In genomic region chr7:26983151-26983550, GRCm38 (mm10) we compare ENCODE assay signal across 33 mouse cellular contexts. TPM values are rescaled to one million over a fixed set of nuclear protein-coding genes. Genes with fewer than 3 reads are reported as not detected.
"Had no signal": no experiment of that assay in that cellular context is flagged by ENCODE, and none has a peak within 500 bp of the region (broad histone marks: within the 10 kb centered on the region; RNA-seq: fewer than 3 reads in every experiment).

No protein-coding gene starts in this region.

RNA-seq across cellular contexts. Expression of gene Cyp2a22, which starts 44.0 kb away (rescaled TPM):
- total RNA-seq: common myeloid progenitor, adult 5-6 weeks; forebrain, postnatal 0 days; gastrocnemius, adult 18-20 months; gastrocnemius, adult 2 months; gastrocnemius, adult 8-10 months; gastrocnemius, postnatal 10 days; gastrocnemius, postnatal 14 days; gastrocnemius, postnatal 25 days; gastrocnemius, postnatal 36 days; granulocyte monocyte progenitor cell, adult 5-6 weeks; heart, adult 18-20 months; heart, adult 2 months; heart, adult 8-10 months had no signal
- polyA plus RNA-seq: cortical plate, adult 2 months; embryonic facial prominence, embryonic 10.5 days; embryonic facial prominence, embryonic 11.5 days; embryonic facial prominence, embryonic 12.5 days; embryonic facial prominence, embryonic 13.5 days; embryonic facial prominence, embryonic 14.5 days; embryonic facial prominence, embryonic 15.5 days; forebrain, embryonic 10.5 days; forebrain, embryonic 11.5 days; forebrain, embryonic 12.5 days; forebrain, embryonic 13.5 days; forebrain, embryonic 14.5 days; forebrain, embryonic 15.5 days; forebrain, embryonic 16.5 days; forebrain, postnatal 0 days; frontal cortex, adult 2 months; gonadal fat pad, adult 2 months; heart, adult 2 months; heart, embryonic 10.5 days; heart, embryonic 11.5 days; heart, embryonic 12.5 days had no signal

RNA-seq across cellular contexts. Expression of gene Cyp2a12, which starts 45.7 kb away (rescaled TPM):
- total RNA-seq: common myeloid progenitor, adult 5-6 weeks; forebrain, postnatal 0 days; gastrocnemius, postnatal 14 days; gastrocnemius, postnatal 25 days; gastrocnemius, postnatal 36 days; granulocyte monocyte progenitor cell, adult 5-6 weeks; heart, adult 18-20 months; heart, adult 2 months; heart, adult 8-10 months had no signal
- polyA plus RNA-seq: cortical plate, adult 2 months; embryonic facial prominence, embryonic 10.5 days; embryonic facial prominence, embryonic 11.5 days; embryonic facial prominence, embryonic 12.5 days; embryonic facial prominence, embryonic 13.5 days; embryonic facial prominence, embryonic 14.5 days; embryonic facial prominence, embryonic 15.5 days; erythroblast, embryonic 14.5 days; forebrain, embryonic 10.5 days; forebrain, embryonic 11.5 days; forebrain, embryonic 12.5 days; forebrain, embryonic 13.5 days; forebrain, embryonic 14.5 days; forebrain, embryonic 15.5 days; forebrain, embryonic 16.5 days; forebrain, postnatal 0 days; frontal cortex, adult 2 months; gonadal fat pad, adult 2 months; heart, adult 2 months; heart, embryonic 10.5 days; heart, embryonic 11.5 days; heart, embryonic 12.5 days had no signal
